Mouse (Mus musculus) lung, embryonic 15.5 days (tissue): ENCODE data around the gene Wnk1. TPM values are rescaled to one million over a fixed set of nuclear protein-coding genes. Genes with fewer than 3 reads are reported as not detected.

Experiments used
- ATAC-seq: fragments of 200-750 bp; cut with Nextera tagmentation; 2 replicates; pipeline ENCODE4 v1.8.0; 2017; ENCODE audit warnings: moderate number of reproducible peaks, borderline replicate concordance; ENCODE audit not compliant: low FRiP score, low TSS enrichment; ENCODE audit errors: extremely low read depth
- H3K27ac ChIP-seq: fragments of 300-500 bp; sonication (generic); 2 replicates; pipeline ENCODE4 v1.5.1; 2015; ENCODE audit warnings: moderate library complexity, mild to moderate bottlenecking, inconsistent platforms
- H3K27me3 ChIP-seq: fragments of 300-500 bp; sonication (generic); 2 replicates; pipeline ENCODE4 v1.6.1; 2015; ENCODE audit warnings: inconsistent platforms
- H3K36me3 ChIP-seq: fragments of 300-500 bp; sonication (generic); 2 replicates; pipeline ENCODE4 v1.6.1; 2015; ENCODE audit warnings: inconsistent platforms
- H3K4me1 ChIP-seq: fragments of 300-500 bp; sonication (generic); 2 replicates; pipeline ENCODE4 v1.6.1; 2015; ENCODE audit warnings: inconsistent platforms
- H3K4me2 ChIP-seq: fragments of 300-500 bp; sonication (generic); 2 replicates; pipeline ENCODE4 v1.6.1; 2015; ENCODE audit warnings: inconsistent platforms, mild to moderate bottlenecking, moderate library complexity
- H3K4me3 ChIP-seq: fragments of 300-500 bp; sonication (generic); 2 replicates; pipeline ENCODE4 v1.5.1; 2015; ENCODE audit warnings: mild to moderate bottlenecking, inconsistent platforms
- H3K9ac ChIP-seq: fragments of 300-500 bp; sonication (generic); 2 replicates; pipeline ENCODE4 v1.6.1; 2015; ENCODE audit warnings: inconsistent platforms
- H3K9me3 ChIP-seq: fragments of 300-500 bp; sonication (generic); 2 replicates; pipeline ENCODE4 v1.6.1; 2016; ENCODE audit warnings: inconsistent platforms
- WGBS: fragments of 180-500 bp; shearing (Covaris S2); methylation state at CpG from one replicate; pipeline ENCODE4 v1.1.7; 2015; 5-methylcytosine and 5-hydroxymethylcytosine counted together
- polyA plus RNA-seq: library from polyadenylated mRNA; unstranded; fragments of >200 nt; fragmentation: Nextera tagmentation; extraction: Ambion mirVana; gene quantifications from 2 replicates; pipeline ENCODE4 v1.2.1, GENCODE M21; 2015

Wnk1 gene
- polyA plus RNA-seq, 1 experiment from 2014 or later, result 52.0 TPM

DNA sequence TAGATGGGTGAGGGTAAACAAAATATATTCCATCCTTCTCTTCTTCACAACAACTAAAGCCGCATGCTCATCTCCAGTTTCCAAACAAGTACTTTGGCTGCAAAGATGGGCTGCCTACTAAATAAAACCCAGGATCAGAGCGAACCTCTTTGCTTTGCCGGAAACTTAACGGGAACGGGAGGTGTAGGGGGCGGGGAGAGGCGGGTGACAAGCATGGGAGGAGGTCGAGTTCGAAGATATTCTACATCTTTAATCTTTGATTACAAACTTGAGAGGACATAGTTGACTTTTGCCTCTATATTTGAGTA lies 738 bp upstream of the Wnk1 start:
- H3K27ac ChIP-seq, result peak overlapping the region; percentile 88
- no peaks in the 10 kb centered on the region for H3K9me3 ChIP-seq
- H3K4me1 ChIP-seq, result peaks cover 13% of the 10 kb centered on the region
- peak overlapping the region; percentile 68 for H3K4me3 ChIP-seq
- peak overlapping the region; percentile 89 for H3K4me2 ChIP-seq
- H3K9ac ChIP-seq, result peak overlapping the region; percentile 28
- 3% methylated on average over 9 of the region's 9 CpGs for WGBS
- H3K27me3 ChIP-seq, result no peaks in the 10 kb centered on the region
- H3K36me3 ChIP-seq, result no peaks in the 10 kb centered on the region
- ATAC-seq, result no peak

- peaks cover 2% of the 10 kb centered on the region; the same call in 1 of the 2 replicates for H3K36me3 ChIP-seq
- H3K4me3 ChIP-seq, result peak overlapping the region; percentile 68
- H3K27me3 ChIP-seq, result no peaks in the 10 kb centered on the region
- peak overlapping the region; percentile 79 for H3K4me2 ChIP-seq
- peaks cover 13% of the 10 kb centered on the region for H3K4me1 ChIP-seq
- H3K9me3 ChIP-seq, result no peaks in the 10 kb centered on the region
- WGBS, result 0% methylated on average over 74 of the region's 85 CpGs
- peak overlapping the region; percentile 71 for H3K9ac ChIP-seq
- peak overlapping the region; percentile 98 for H3K27ac ChIP-seq
- peak; percentile 85 for ATAC-seq
Measured at GRCm38 (mm10) chr6:120037636-120038365, 671 bp downstream of the Wnk1 start.

DNA sequence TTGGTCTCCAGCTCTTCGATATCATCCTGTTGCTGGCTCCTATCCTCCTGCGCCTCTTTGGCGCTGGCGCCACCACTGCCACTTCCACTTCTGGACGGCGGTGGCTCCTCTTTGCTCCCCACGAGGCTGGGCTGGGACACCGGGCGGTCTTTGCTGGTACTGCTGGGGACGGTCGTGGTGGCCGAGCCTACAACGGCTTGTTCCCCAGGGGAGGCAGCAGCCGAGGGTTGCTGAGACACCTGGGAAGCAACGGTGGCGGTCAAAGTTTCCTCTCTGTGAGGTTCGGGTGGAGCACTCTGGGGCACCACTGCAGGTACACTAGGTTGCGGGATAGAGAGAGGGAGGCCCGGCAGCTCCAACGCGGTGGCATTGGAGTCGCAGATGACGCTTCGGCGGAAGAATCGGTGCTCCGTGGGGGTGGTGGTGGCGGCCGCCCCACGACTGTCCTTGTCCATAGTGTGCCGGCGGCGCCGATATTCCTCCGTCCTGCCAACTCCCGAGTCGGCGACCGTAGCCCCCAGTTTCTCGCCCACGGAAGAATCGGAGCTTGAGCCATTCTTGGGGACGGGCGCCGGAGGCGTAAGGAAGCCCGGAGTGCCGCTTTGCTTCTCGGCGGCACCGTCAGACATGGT lies 1.4 kb downstream of the Wnk1 start:
- Histone ChIP-seq H3K27me3 (no peaks in the 10 kb centered on the region), H3K4me1 (peaks cover 13% of the 10 kb centered on the region), H3K36me3 (peaks cover 5% of the 10 kb centered on the region; the same call in 1 of the 2 replicates), H3K4me2 (peak overlapping the region; percentile 79), H3K4me3 (peak overlapping the region; percentile 68), H3K9ac (peak overlapping the region; percentile 71), H3K9me3 (no peaks in the 10 kb centered on the region), H3K27ac (peak overlapping the region; percentile 98)
- WGBS, result under 1% methylated on average over 51 of the region's 51 CpGs
- ATAC-seq, result no peak

DNA sequence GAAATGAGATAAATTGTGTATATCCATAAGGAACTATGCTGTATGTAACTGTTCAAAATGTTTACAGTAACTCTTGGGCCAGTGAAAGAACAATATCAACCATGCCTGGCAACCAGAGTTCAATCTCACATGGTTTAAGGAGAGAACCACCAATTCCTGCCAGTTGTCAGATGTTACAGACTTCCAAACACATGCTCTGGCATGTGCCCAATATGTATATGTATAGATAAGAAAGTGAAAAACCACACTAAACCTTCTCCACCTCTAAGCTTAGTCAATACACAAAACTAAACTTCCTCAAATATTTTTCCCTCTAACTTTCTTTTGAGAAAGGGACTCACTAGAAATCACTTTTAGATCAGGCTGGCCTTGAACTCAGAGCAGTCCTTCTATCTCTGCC lies 13.9 kb downstream of the Wnk1 start:
- peaks cover 21% of the 10 kb centered on the region for H3K36me3 ChIP-seq
- H3K27me3 ChIP-seq, result no peaks in the 10 kb centered on the region
- no peak overlapping the region for H3K27ac ChIP-seq
- no peaks in the 10 kb centered on the region for H3K9me3 ChIP-seq
- no peak overlapping the region for H3K4me3 ChIP-seq
- no peak for ATAC-seq
- 0 out of 2 replicates have a peak, but pooled peaks cover 5% of the 10 kb centered on the region for H3K4me1 ChIP-seq
- H3K9ac ChIP-seq, result no peak overlapping the region
- no peak overlapping the region for H3K4me2 ChIP-seq

GRCm38 (mm10) chr6:120023746-120024145 lies 14.7 kb downstream of the Wnk1 start:
- Histone ChIP-seq H3K4me1 (0 out of 2 replicates have a peak, but pooled peaks cover 5% of the 10 kb centered on the region), H3K4me2 (no peak overlapping the region)
- WGBS, result 63% methylated on average over 1 of the region's 1 CpGs

DNA sequence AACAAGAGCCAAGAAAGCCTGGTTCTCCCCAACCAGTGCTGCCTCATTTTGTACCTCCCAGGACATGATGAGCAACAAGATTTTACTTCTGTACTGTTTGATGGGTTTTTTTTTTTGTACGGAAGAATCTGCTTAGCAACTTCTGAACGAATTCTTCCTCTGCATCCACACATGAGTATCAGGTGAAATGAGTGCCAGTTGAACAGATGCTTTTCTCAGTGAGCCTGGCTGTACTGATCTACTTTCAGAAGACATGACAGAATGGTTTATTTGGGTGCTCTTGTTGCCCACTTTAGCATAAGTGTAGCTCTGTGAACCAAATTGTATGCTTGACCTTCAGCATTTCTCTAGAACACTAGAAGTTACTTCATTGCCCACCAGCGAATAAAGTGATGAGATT lies 16.4 kb downstream of the Wnk1 start:
- H3K27ac ChIP-seq, result no peak overlapping the region
- no peak overlapping the region for H3K4me3 ChIP-seq
- H3K36me3 ChIP-seq, result peaks cover 10% of the 10 kb centered on the region; the same call in 1 of the 2 replicates
- ATAC-seq, result no peak
- H3K4me2 ChIP-seq, result no peak overlapping the region
- H3K9me3 ChIP-seq, result no peaks in the 10 kb centered on the region
- 0 out of 2 replicates have a peak, but pooled peaks cover 5% of the 10 kb centered on the region for H3K4me1 ChIP-seq
- H3K9ac ChIP-seq, result no peak overlapping the region
- 84% methylated on average over 3 of the region's 3 CpGs for WGBS
- no peaks in the 10 kb centered on the region for H3K27me3 ChIP-seq

More at GRCm38 (mm10) chr6:120023746-120024145, 14.7 kb downstream of the Wnk1 start:
- H3K4me3 ChIP-seq, result no peak overlapping the region
- no peak for ATAC-seq
- H3K9ac ChIP-seq, result no peak overlapping the region
- H3K27ac ChIP-seq, result no peak overlapping the region
- H3K9me3 ChIP-seq, result no peaks in the 10 kb centered on the region
- H3K27me3 ChIP-seq, result no peaks in the 10 kb centered on the region
- H3K36me3 ChIP-seq, result peaks cover 13% of the 10 kb centered on the region

DNA sequence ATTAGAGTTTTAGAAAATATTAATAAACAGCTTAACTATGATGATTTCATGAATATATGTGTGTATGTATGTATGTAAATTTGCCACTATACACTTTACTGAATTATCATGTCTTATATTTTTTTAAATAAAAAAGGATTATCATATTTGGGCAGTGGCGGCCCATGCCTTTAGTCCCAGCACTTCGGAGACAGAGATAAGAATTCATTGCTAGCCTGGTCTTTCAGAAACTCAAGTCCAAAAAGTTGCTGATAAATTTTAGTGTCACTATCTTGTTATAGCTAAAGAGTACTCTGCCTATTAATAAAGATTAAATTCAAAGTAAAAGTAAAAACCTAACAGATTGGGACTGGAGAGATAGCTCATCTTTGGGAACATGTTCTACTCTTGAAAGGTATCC lies 18.8 kb downstream of the Wnk1 start:
- 87% methylated on average over 2 of the region's 2 CpGs for WGBS
- Histone ChIP-seq H3K27me3 (no peaks in the 10 kb centered on the region), H3K4me1 (0 out of 2 replicates have a peak, but pooled peaks cover 2% of the 10 kb centered on the region), H3K4me2 (no peak overlapping the region), H3K36me3 (no peaks in the 10 kb centered on the region), H3K9ac (no peak overlapping the region), H3K27ac (no peak overlapping the region), H3K4me3 (no peak overlapping the region), H3K9me3 (no peaks in the 10 kb centered on the region)
- ATAC-seq, result no peak

- no peaks in the 10 kb centered on the region for H3K9me3 ChIP-seq
- H3K4me1 ChIP-seq, result 0 out of 2 replicates have a peak, but pooled peaks cover 3% of the 10 kb centered on the region
- no peak overlapping the region for H3K27ac ChIP-seq
- no peak overlapping the region for H3K4me3 ChIP-seq
- H3K36me3 ChIP-seq, result no peaks in the 10 kb centered on the region
- WGBS, result 86% methylated on average over 1 of the region's 1 CpGs
- no peak for ATAC-seq
- H3K27me3 ChIP-seq, result no peaks in the 10 kb centered on the region
- H3K4me2 ChIP-seq, result no peak overlapping the region
- no peak overlapping the region for H3K9ac ChIP-seq
Measured at GRCm38 (mm10) chr6:120013125-120013524, 25.3 kb downstream of the Wnk1 start.

- Histone ChIP-seq H3K27ac (no peak overlapping the region), H3K4me2 (no peak overlapping the region), H3K9me3 (no peaks in the 10 kb centered on the region), H3K9ac (no peak overlapping the region), H3K36me3 (no peaks in the 10 kb centered on the region), H3K4me1 (0 out of 2 replicates have a peak, but pooled peaks cover 3% of the 10 kb centered on the region), H3K27me3 (no peaks in the 10 kb centered on the region), H3K4me3 (no peak overlapping the region)
- ATAC-seq, result no peak
- 76% methylated on average over 1 of the region's 1 CpGs for WGBS
Measured at GRCm38 (mm10) chr6:120011440-120011839, 27.0 kb downstream of the Wnk1 start.

DNA sequence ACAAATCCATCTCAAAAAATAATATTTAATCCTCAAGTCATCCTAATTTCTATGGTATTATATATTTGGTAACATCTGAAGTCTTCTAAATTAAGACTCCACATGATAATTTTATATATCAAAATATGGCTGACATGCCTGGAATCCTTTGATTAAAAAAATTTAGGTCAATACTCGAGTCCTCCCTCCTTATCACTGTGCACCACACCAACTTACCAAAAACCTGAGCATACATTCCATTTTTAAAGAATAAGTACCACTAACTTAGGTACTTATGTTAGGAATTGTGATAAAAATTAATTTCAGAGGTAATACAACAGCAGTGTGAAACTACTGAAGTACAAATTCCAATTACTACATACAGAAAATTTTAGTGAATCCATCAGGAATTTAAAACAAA lies 27.5 kb downstream of the Wnk1 start:
- no peaks in the 10 kb centered on the region for H3K27me3 ChIP-seq
- no peak overlapping the region for H3K27ac ChIP-seq
- no peaks in the 10 kb centered on the region for H3K9me3 ChIP-seq
- 0 out of 2 replicates have a peak, but pooled peaks cover 3% of the 10 kb centered on the region for H3K4me1 ChIP-seq
- WGBS, result 57% methylated on average over 1 of the region's 1 CpGs
- ATAC-seq, result no peak
- no peak overlapping the region for H3K9ac ChIP-seq
- H3K36me3 ChIP-seq, result no peaks in the 10 kb centered on the region
- no peak overlapping the region for H3K4me2 ChIP-seq
- H3K4me3 ChIP-seq, result no peak overlapping the region

DNA sequence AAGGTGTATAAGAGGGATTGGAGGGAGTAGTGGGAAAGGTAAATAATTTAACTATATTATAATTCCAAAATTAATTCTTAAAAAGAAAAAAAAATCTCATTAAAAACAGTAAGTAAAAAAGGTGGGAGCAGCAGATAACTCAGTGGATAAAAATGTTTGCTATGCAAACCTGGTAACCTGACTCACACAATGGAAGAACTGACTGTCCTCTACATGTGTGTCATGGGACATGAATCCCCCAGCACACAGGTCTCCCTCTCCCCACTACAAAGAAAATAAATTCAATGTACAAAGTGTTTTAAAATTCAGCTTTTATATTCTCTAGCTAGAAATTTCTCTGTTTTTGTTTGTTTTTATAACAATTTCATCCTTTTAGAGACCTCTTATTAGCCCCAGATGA lies 27.9 kb downstream of the Wnk1 start:
- 0 out of 2 replicates have a peak, but pooled peaks cover 3% of the 10 kb centered on the region for H3K4me1 ChIP-seq
- H3K27me3 ChIP-seq, result no peaks in the 10 kb centered on the region
- no peak for ATAC-seq
- no peak overlapping the region for H3K4me3 ChIP-seq
- no peak overlapping the region for H3K4me2 ChIP-seq
- no peak overlapping the region for H3K27ac ChIP-seq
- H3K9me3 ChIP-seq, result no peaks in the 10 kb centered on the region
- H3K36me3 ChIP-seq, result no peaks in the 10 kb centered on the region
- H3K9ac ChIP-seq, result no peak overlapping the region

GRCm38 (mm10) chr6:120001718-120002117 lies 36.8 kb downstream of the Wnk1 start:
- ATAC-seq, result no peak
- no peak overlapping the region for H3K4me2 ChIP-seq
- H3K36me3 ChIP-seq, result peaks cover 17% of the 10 kb centered on the region
- no peaks in the 10 kb centered on the region for H3K9me3 ChIP-seq
- H3K4me3 ChIP-seq, result no peak overlapping the region
- no peaks in the 10 kb centered on the region for H3K27me3 ChIP-seq
- H3K9ac ChIP-seq, result no peak overlapping the region
- H3K27ac ChIP-seq, result no peak overlapping the region
- H3K4me1 ChIP-seq, result no peaks in the 10 kb centered on the region; the same call in 1 of the 2 replicates
